Mouse (Mus musculus) embryonic fibroblast, embryonic 13.5 days (primary cell): Measurements from ENCODE around the gene Trappc13.
A peak's percentile ranks its signal among the peaks of the same experiment; 100 is the strongest.

ENCODE experiments used
- CTCF ChIP-seq: IDR thresholded peaks from 2 replicates; pipeline ENCODE4 v1.5.1; 2011; ENCODE audit warnings: mild to moderate bottlenecking, control low read depth, low read length, moderate library complexity, borderline replicate concordance; ENCODE audit not compliant: insufficient read depth
- POLR2A ChIP-seq: IDR thresholded peaks from 2 replicates; pipeline ENCODE4 v1.6.1; 2011; ENCODE audit warnings: low read depth, mild to moderate bottlenecking, control low read depth, low read length, moderate library complexity

- TF ChIP-seq CTCF (no peak), POLR2A (peak; percentile 90)
Measured at GRCm38 (mm10) chr13:104177796-104178649, at the start of gene Trappc13.
